Mouse (Mus musculus) C2C12 (cell line): ENCODE results near the gene Aff3. TPM values are rescaled to one million over a fixed set of nuclear protein-coding genes. Genes with fewer than 3 reads are reported as not detected.
A peak's percentile ranks its signal among the peaks of the same experiment; 100 is the strongest.
"Not testable (repeated sequence)": the region's sequence is repeated elsewhere in the genome, so short reads cannot be mapped to it uniquely, and the experiment has no call there.

ENCODE experiments used
- H3K27me3 ChIP-seq: one replicate; pipeline ENCODE4 v1.6.1; 2011; ENCODE audit not compliant: control insufficient read depth, insufficient read depth, insufficient read length
- H3K36me3 ChIP-seq: one replicate; pipeline ENCODE4 v1.6.1; 2011; ENCODE audit not compliant: control insufficient read depth, insufficient read depth
- H3K4me3 ChIP-seq: one replicate; pipeline ENCODE4 v1.5.1; 2011; ENCODE audit warnings: mild to moderate bottlenecking, control low read depth; ENCODE audit not compliant: poor library complexity, insufficient read depth, severe bottlenecking
- H3K79me2 ChIP-seq: one replicate; pipeline ENCODE4 v1.6.1; 2011; ENCODE audit not compliant: control insufficient read depth, insufficient read depth
- H3K79me3 ChIP-seq: one replicate; pipeline ENCODE4 v1.6.1; 2011; ENCODE audit warnings: low read depth, control low read depth
- H3ac ChIP-seq: one replicate; pipeline ENCODE3; 2011; ENCODE audit warnings: low read depth; ENCODE audit not compliant: control insufficient read depth, insufficient read length
- CEBPB ChIP-seq: IDR thresholded peaks from one replicate; pipeline ENCODE4 v1.6.1; 2011; ENCODE audit warnings: low read depth, mild to moderate bottlenecking, control low read depth, moderate library complexity
- CTCF ChIP-seq: IDR thresholded peaks from one replicate; pipeline ENCODE4 v1.5.1; 2011; ENCODE audit not compliant: control insufficient read depth, insufficient read depth, insufficient read length
- FOSL1 ChIP-seq: IDR thresholded peaks from one replicate; pipeline ENCODE4 v1.8.0; 2011; ENCODE audit warnings: mild to moderate bottlenecking, low read length; ENCODE audit not compliant: poor library complexity, insufficient read depth, severe bottlenecking
- MAX ChIP-seq: IDR thresholded peaks from one replicate; pipeline ENCODE4 v1.6.1; 2011; ENCODE audit warnings: mild to moderate bottlenecking, control low read depth
- MYOD1 ChIP-seq: IDR thresholded peaks from one replicate; pipeline ENCODE4 v1.6.1; 2011; ENCODE audit warnings: low read depth; ENCODE audit not compliant: control insufficient read depth, insufficient read length
- MYOG ChIP-seq: IDR thresholded peaks from one replicate; pipeline ENCODE4 v1.6.1; 2011; ENCODE audit not compliant: control insufficient read depth, insufficient read length; ENCODE audit errors: extremely low read depth
- USF1 ChIP-seq: IDR thresholded peaks from one replicate; pipeline ENCODE4 v1.6.1; 2011; ENCODE audit warnings: low read depth, mild to moderate bottlenecking, control low read depth, moderate library complexity
- polyA plus RNA-seq: library from polyadenylated mRNA; unstranded; fragments of >200 nt; fragmentation: generic; extraction: Trizol; gene quantifications from one replicate; pipeline ENCODE4 v1.2.1, GENCODE M21; 2012; ENCODE audit warnings: missing spikeins

Aff3 gene
- polyA plus RNA-seq, 1 experiment, result not detected

GRCm38 (mm10) chr1:38440471-38440815, 224.3 kb downstream of the Aff3 start:
- H3K4me3 ChIP-seq, result no peak overlapping the region
- H3K27me3 ChIP-seq, result no peaks in the 10 kb centered on the region
- no peaks in the 10 kb centered on the region for H3K79me3 ChIP-seq
- no peaks in the 10 kb centered on the region for H3K79me2 ChIP-seq
- TF ChIP-seq CTCF, result no peak
- no peak for TF ChIP-seq FOSL1
- TF ChIP-seq MYOD1, result no peak
- TF ChIP-seq CEBPB, result no peak
- no peak for TF ChIP-seq USF1
- TF ChIP-seq MAX, result no peak
- TF ChIP-seq MYOG, result no peak
- no peaks in the 10 kb centered on the region for H3K36me3 ChIP-seq
- no peak overlapping the region for H3ac ChIP-seq

GRCm38 (mm10) chr1:38439751-38440470, 224.8 kb downstream of the Aff3 start:
- TF ChIP-seq CTCF (no peak), MYOG (no peak), CEBPB (no peak), MYOD1 (no peak), MAX (no peak), FOSL1 (no peak), USF1 (no peak)

GRCm38 (mm10) chr1:38438447-38438846, 226.3 kb downstream of the Aff3 start:
- Histone ChIP-seq H3K4me3 (no peak overlapping the region), H3ac (no peak overlapping the region)
- TF ChIP-seq CEBPB (no peak), FOSL1 (no peak), MYOD1 (no peak), MYOG (no peak), CTCF (no peak), MAX (no peak), USF1 (no peak)

More at GRCm38 (mm10) chr1:38439751-38440470, 224.8 kb downstream of the Aff3 start:
- Histone ChIP-seq H3K79me3 (no peaks in the 10 kb centered on the region), H3K79me2 (no peaks in the 10 kb centered on the region), H3ac (no peak overlapping the region), H3K27me3 (no peaks in the 10 kb centered on the region), H3K36me3 (no peaks in the 10 kb centered on the region), H3K4me3 (no peak overlapping the region)

GRCm38 (mm10) chr1:38437671-38438070, 227.1 kb downstream of the Aff3 start:
- Histone ChIP-seq H3K79me2 (no peaks in the 10 kb centered on the region), H3K27me3 (no peaks in the 10 kb centered on the region), H3K36me3 (no peaks in the 10 kb centered on the region), H3K79me3 (no peaks in the 10 kb centered on the region), H3K4me3 (no peak overlapping the region), H3ac (no peak overlapping the region)
- TF ChIP-seq MYOD1 (no peak), CTCF (no peak), CEBPB (no peak), FOSL1 (peak; percentile 91), MAX (peak; percentile 82), MYOG (no peak), USF1 (no peak)

More at GRCm38 (mm10) chr1:38438447-38438846, 226.3 kb downstream of the Aff3 start:
- Histone ChIP-seq H3K79me3 (no peaks in the 10 kb centered on the region), H3K36me3 (no peaks in the 10 kb centered on the region), H3K79me2 (no peaks in the 10 kb centered on the region), H3K27me3 (no peaks in the 10 kb centered on the region)

GRCm38 (mm10) chr1:38436471-38437340, 228.0 kb downstream of the Aff3 start:
- Histone ChIP-seq H3K79me3 (no peaks in the 10 kb centered on the region), H3ac (no peak overlapping the region)
- TF ChIP-seq MYOD1 (no peak), MYOG (no peak), FOSL1 (no peak), MAX (no peak), USF1 (no peak), CTCF (no peak), CEBPB (no peak)

GRCm38 (mm10) chr1:38430311-38430710, 234.4 kb downstream of the Aff3 start:
- H3K36me3 ChIP-seq, H3K79me2 ChIP-seq, H3ac ChIP-seq, H3K79me3 ChIP-seq, H3K27me3 ChIP-seq, H3K4me3 ChIP-seq: not testable (repeated sequence)

More at GRCm38 (mm10) chr1:38436471-38437340, 228.0 kb downstream of the Aff3 start:
- Histone ChIP-seq H3K4me3 (no peak overlapping the region), H3K27me3 (no peaks in the 10 kb centered on the region), H3K79me2 (no peaks in the 10 kb centered on the region), H3K36me3 (no peaks in the 10 kb centered on the region)
